Mouse (Mus musculus) MEL (cell line): ENCODE measurements around the gene Catsperz.

Source experiments
- CTCF ChIP-seq, 3 experiments: IDR thresholded peaks in 2 of 3; conservative IDR thresholded peaks in 1 of 3; 2 replicates each; pipeline ENCODE4 v1.5.1; 2011 to 2012; ENCODE audit warnings: low read length in 3 of 3, low read depth in 2 of 3, mild to moderate bottlenecking in 2 of 3, improper control_type of control experiment in 1 of 3, inconsistent platforms in 1 of 3, mixed read lengths in 1 of 3, moderate library complexity in 1 of 3; ENCODE audit not compliant: control insufficient read depth in 1 of 3, insufficient read depth in 1 of 3, poor library complexity in 1 of 3, severe bottlenecking in 1 of 3
- MYC ChIP-seq: IDR thresholded peaks from 2 replicates; pipeline ENCODE4 v1.6.1; 2011; ENCODE audit warnings: low read depth, mild to moderate bottlenecking, low read length, improper control_type of control experiment, moderate library complexity
- NELFE ChIP-seq: IDR thresholded peaks from 2 replicates; pipeline ENCODE4 v1.6.1; 2011; ENCODE audit warnings: low read depth, low read length, improper control_type of control experiment

DNA sequence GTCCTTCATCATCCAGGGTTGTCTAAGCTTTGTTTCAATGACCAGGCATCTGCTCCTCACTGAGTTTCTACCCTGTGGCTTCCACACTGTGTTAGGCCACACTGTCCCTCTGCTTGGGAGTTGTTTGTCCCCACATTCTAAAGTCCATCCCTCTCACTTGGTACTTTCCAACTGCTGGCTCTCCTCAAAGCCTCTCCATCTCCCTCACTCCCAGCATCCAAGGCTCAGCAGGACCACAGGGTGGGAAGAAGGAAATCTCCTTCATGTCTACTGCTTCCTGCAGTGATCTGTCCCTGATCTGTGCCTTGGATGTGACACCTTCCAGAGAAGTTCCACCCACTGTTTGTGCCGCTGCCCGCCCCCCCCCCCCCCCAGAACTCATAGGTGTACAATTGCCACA, 5.8 kb upstream of the Catsperz start:
- no peak for TF ChIP-seq MYC
- no peak for TF ChIP-seq NELFE
- TF ChIP-seq CTCF (IDR thresholded peaks at IDR 0.05 in 2 of 3, conservative IDR thresholded peaks at IDR 0.05 in 1 of 3; ENCODE audit: control insufficient read depth in 1 of 3, insufficient read depth in 1 of 3, low read depth in 2 of 3, low read length in 3 of 3, poor library complexity in 1 of 3, severe bottlenecking in 1 of 3): no peak
